Mouse (Mus musculus) olfactory bulb, adult 2 months (tissue): ENCODE results near the gene Dcun1d4. TPM values are rescaled to one million over a fixed set of nuclear protein-coding genes. Genes with fewer than 3 reads are reported as not detected.

Experiments used
- H3K27ac ChIP-seq: fragments of 200-500 bp; 2 replicates; pipeline ENCODE4 v1.5.1; 2012; ENCODE audit warnings: low read depth, low read length; ENCODE audit not compliant: insufficient read depth
- H3K4me1 ChIP-seq: fragments of 200-500 bp; 2 replicates; pipeline ENCODE4 v1.6.1; 2012; ENCODE audit warnings: low read length; ENCODE audit not compliant: control insufficient read depth, insufficient read depth
- H3K4me3 ChIP-seq: fragments of 200-500 bp; 2 replicates; pipeline ENCODE4 v1.5.1; 2012; ENCODE audit warnings: mild to moderate bottlenecking, low read depth, low read length, moderate library complexity; ENCODE audit not compliant: insufficient read depth
- CTCF ChIP-seq: fragments of 200-500 bp; IDR thresholded peaks from 2 replicates; pipeline ENCODE4 v1.5.1; 2012; ENCODE audit warnings: low read depth, mild to moderate bottlenecking, low read length, moderate library complexity; ENCODE audit not compliant: insufficient read depth
- POLR2A ChIP-seq: fragments of 200-500 bp; IDR thresholded peaks from 2 replicates; pipeline ENCODE4 v1.6.1; 2012; ENCODE audit warnings: mild to moderate bottlenecking, low read depth, low read length, moderate library complexity; ENCODE audit not compliant: insufficient read depth
- WGBS: fragments of 180-500 bp; shearing (Covaris S2); methylation state at CpG from one replicate; pipeline ENCODE4 v1.1.7; 2018; 5-methylcytosine and 5-hydroxymethylcytosine counted together
- polyA plus RNA-seq: library from polyadenylated mRNA; stranded (reverse); fragments of >200 nt; gene quantifications from 2 replicates; pipeline ENCODE4 v1.2.4, GENCODE M21; 2012; ENCODE audit warnings: low replicate concordance; ENCODE audit not compliant: missing spikeins, insufficient read depth, insufficient read length

Gene Dcun1d4
- polyA plus RNA-seq, 1 experiment: not detected

DNA sequence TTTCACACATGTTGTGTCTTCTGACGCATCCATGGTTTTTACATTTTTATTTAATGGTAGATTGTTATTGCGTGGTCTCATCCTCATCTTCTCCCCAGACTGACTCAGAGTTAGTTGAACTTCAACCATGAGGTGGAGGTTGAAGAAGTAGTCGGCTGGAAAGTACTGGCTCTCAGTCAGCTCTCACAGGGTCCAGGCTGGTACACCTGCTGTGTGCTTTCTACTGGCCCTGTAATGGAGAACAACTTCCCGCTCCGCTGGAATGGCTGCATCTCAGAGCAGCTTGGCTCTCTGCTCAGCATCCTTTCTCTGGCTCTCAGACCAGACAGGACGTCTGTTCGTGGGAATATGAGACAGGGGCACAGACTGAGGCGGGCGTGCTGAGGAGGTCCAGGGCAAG, 31.9 kb downstream of the Dcun1d4 start:
- Histone ChIP-seq H3K27ac (no peak overlapping the region), H3K4me1 (peaks cover 5% of the 10 kb centered on the region; the same call in 1 of the 2 replicates), H3K4me3 (no peak overlapping the region)
- no peak for TF ChIP-seq POLR2A
- 72% methylated on average over 9 of the region's 9 CpGs for WGBS

GRCm38 (mm10) chr5:73514202-73514601, 33.4 kb downstream of the Dcun1d4 start:
- no peak for TF ChIP-seq CTCF
- no peak for TF ChIP-seq POLR2A
- H3K27ac ChIP-seq: no peak overlapping the region
- H3K4me3 ChIP-seq: no peak overlapping the region
- peaks cover 5% of the 10 kb centered on the region; the same call in 1 of the 2 replicates for H3K4me1 ChIP-seq
- WGBS: 89% methylated on average over 2 of the region's 2 CpGs

DNA sequence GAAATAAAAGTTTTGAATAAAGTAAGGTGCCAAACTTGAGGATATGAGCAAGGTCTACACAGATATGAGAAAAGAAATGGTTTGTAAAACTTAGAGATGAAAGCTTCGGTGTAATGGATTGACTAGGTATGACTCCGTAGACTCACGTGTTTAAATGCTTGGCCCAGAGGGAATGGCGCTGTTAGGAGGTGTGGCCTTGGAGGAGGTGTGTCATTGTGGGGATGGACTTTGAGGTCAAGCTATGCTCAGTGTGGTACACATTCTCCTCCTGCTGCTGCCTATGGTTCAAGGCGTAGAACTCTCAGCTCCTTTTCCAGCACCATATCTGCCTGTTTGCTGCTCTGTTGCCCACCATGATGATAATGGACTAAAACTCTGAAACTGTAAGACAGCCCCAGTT, 36.5 kb downstream of the Dcun1d4 start:
- H3K4me1 ChIP-seq: peaks cover 5% of the 10 kb centered on the region
- no peak overlapping the region for H3K4me3 ChIP-seq
- no peak overlapping the region for H3K27ac ChIP-seq
- 94% methylated on average over 5 of the region's 5 CpGs for WGBS
- no peak for TF ChIP-seq POLR2A
- TF ChIP-seq CTCF: no peak

GRCm38 (mm10) chr5:73518424-73519211, 37.8 kb downstream of the Dcun1d4 start:
- WGBS: 92% methylated on average over 8 of the region's 8 CpGs
- H3K4me3 ChIP-seq: no peak overlapping the region
- H3K27ac ChIP-seq: no peak overlapping the region
- TF ChIP-seq CTCF: no peak
- no peak for TF ChIP-seq POLR2A
- peaks cover 7% of the 10 kb centered on the region for H3K4me1 ChIP-seq

DNA sequence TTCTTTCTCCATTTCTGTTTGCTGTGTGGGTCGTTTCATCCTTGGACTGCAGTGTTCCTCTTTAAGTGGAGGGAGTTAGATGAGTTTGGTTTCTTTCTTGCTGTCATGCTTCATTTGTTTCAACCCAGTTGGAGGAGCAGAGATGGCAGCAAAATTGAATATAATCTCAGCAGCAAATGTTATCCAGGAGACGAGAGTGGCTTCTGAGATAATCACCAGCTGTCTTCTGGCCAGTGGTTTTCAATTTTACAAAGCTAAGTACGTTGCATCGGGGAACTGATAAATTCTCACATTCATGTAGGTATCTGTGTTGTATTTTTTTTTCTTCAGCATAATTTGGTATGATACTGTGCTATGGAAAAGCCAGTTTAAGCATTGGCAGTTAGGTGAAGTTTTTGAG, 40.0 kb downstream of the Dcun1d4 start:
- no peak overlapping the region for H3K27ac ChIP-seq
- TF ChIP-seq POLR2A (no peak), CTCF (no peak)
- H3K4me3 ChIP-seq: no peak overlapping the region
- peaks cover 7% of the 10 kb centered on the region for H3K4me1 ChIP-seq
- 53% methylated on average over 4 of the region's 4 CpGs for WGBS

DNA sequence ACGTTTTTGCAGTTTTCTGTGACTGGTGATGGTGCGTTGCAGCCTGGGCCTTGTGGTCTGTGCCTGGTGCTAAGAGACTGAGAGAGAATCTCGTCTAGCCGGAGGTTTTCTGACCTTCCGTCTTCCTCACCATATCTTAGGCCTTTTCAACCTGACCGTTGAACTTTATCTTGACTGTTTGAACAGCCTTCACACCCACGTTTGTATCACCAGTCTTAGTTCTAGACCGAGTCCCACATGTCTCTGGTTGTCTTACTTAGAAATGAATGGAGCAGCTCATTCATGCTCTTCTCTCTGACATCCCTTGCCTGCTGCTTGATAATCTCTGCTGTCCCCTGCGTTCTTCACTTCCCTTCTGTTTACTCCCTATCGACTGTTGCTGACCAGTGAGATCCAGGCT, 42.4 kb downstream of the Dcun1d4 start:
- WGBS: 87% methylated on average over 10 of the region's 10 CpGs
- Histone ChIP-seq H3K4me1 (peaks cover 5% of the 10 kb centered on the region), H3K27ac (no peak overlapping the region), H3K4me3 (no peak overlapping the region)
- TF ChIP-seq POLR2A: no peak
- TF ChIP-seq CTCF: no peak

DNA sequence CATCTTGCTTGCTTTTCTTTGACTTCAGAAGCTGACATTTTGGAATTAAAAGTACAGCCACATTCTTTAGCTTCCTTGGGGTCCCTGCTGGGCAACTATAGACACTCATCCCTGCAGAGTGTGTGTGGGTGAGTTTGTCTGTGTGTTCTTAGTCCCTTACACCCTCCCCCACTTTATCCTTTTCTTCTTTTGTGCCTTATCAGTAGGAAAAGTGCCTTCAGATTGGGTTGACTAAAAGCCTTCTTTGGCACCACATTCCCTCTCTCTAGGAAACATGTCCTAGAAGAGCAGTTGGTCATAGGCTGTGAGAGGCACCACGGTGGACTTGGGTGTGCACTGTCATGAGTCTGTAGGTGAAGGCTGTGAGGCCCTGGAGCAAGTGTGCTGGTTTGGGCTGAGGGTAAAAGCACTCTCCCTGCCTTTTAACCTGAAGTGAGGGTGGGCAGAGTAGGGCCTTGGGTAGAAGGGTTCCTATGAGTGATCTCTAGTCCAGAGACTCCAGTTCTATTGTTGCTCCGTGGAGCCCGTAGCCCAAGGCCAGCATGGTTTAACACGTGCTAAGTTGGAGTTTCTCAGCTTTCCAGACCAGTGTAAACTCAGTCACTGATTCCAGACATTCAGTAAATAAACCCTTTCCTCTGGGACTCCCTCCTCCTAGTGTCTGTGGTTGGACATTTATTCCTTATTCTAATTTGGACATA, 43.6 kb downstream of the Dcun1d4 start:
- no peak for TF ChIP-seq POLR2A
- no peak for TF ChIP-seq CTCF
- H3K4me3 ChIP-seq: no peak overlapping the region
- H3K27ac ChIP-seq: no peak overlapping the region
- whole genome bisulfite sequencing: 81% methylated on average over 4 of the region's 4 CpGs
- peaks cover 5% of the 10 kb centered on the region for H3K4me1 ChIP-seq

DNA sequence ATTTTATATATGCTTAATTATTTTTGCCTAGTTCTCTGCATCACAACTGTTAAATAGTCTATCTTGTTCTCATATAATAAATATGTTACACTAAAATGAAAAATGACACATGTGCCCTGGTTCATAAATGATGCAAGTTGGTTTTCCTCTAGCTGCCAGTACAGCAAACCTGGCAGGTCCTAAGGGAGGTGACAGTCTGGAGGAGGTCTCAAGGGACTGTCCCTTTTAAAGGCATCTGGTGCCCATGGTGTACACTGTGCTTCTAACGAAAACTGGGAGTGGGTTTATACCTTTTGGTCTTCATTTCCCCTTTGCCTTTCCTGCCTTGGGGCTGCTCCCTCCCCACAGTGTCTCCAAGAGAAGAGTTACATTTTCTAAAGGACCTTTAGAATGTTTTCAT, 51.4 kb downstream of the Dcun1d4 start:
- Histone ChIP-seq H3K4me1 (peaks cover 3% of the 10 kb centered on the region; the same call in 1 of the 2 replicates), H3K27ac (no peak overlapping the region), H3K4me3 (no peak overlapping the region)
- TF ChIP-seq CTCF: no peak
- no peak for TF ChIP-seq POLR2A
- WGBS: 81% methylated on average over 1 of the region's 1 CpGs

- TF ChIP-seq CTCF (no peak), POLR2A (no peak)
- Histone ChIP-seq H3K27ac (peak overlapping the region; percentile 31; the same call in 1 of the 2 replicates), H3K4me1 (peaks cover 3% of the 10 kb centered on the region; the same call in 1 of the 2 replicates), H3K4me3 (no peak overlapping the region)
- 44% methylated on average over 9 of the region's 9 CpGs for WGBS
Measured at GRCm38 (mm10) chr5:73532879-73533278, 52.1 kb downstream of the Dcun1d4 start.

DNA sequence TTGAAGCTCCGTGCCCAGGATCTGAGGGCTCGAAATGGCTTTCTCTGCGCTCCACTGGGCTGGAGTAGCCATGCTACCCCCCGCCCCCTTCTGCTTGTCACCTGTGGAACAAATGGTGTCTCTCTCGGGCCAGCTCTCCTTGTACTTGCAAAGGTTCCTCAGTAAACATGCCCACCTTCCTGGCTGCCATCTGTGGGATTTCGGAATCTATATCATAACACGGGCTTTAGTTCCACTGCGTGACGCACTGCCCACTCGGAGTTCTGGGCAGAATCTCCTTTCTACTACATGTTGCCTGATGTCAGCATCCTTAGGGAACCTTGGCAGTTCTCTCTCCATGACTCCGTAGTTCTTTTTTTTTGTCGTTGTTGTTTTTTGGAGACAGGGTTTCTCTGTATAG, 56.9 kb downstream of the Dcun1d4 start:
- TF ChIP-seq POLR2A (no peak), CTCF (no peak)
- H3K4me1 ChIP-seq: peaks cover 6% of the 10 kb centered on the region
- 95% methylated on average over 12 of the region's 12 CpGs for WGBS
- no peak overlapping the region for H3K4me3 ChIP-seq
- H3K27ac ChIP-seq: no peak overlapping the region
